Mouse (Mus musculus) kidney, adult 10 weeks (tissue): Measurements from ENCODE around the gene Aif1l. TPM values are rescaled to one million over a fixed set of nuclear protein-coding genes. Genes with fewer than 3 reads are reported as not detected.

ENCODE experiments used
- polyA plus RNA-seq: library from polyadenylated mRNA; stranded (reverse); fragments of 350-450 nt; fragmentation: Illumina TruSeq; extraction: RNeasy Lipid Tissue Mini Kit (QIAGEN cat#74804); gene quantifications from one replicate; pipeline ENCODE4 v1.2.3, GENCODE M21; 2014; ENCODE audit warnings: low read depth, low replicate concordance

Gene Aif1l
- 155 TPM for polyA plus RNA-seq

GRCm38 (mm10) chr2:31950058-31950871 is at the start of gene Aif1l:
Gene Aif1l, plus strand, starts transcription at chr2:31950139.

GRCm38 (mm10) chr2:31974141-31974808 is 24.3 kb downstream of the Aif1l start, which contains the start of gene Nup214:
Gene Nup214, plus strand, starts transcription at chr2:31974436.

Other genes with a start within 250 kb of the Aif1l start
- gene Qrfp, start 139.6 kb upstream of the Aif1l start, polyA plus RNA-seq, result not detected
- gene Fibcd1, start 104.1 kb upstream of the Aif1l start, polyA plus RNA-seq, result not detected
- 0.89 TPM for gene Lamc3, start 62.8 kb upstream of the Aif1l start, polyA plus RNA-seq
- gene Nup214, start 24.3 kb downstream of the Aif1l start, polyA plus RNA-seq, result 41.7 TPM
- 0.40 TPM for gene Fam78a, start 134.7 kb downstream of the Aif1l start, polyA plus RNA-seq
- not detected for gene Plpp7, start 145.4 kb downstream of the Aif1l start, polyA plus RNA-seq
- gene Prrc2b, start 200.9 kb downstream of the Aif1l start, polyA plus RNA-seq, result 21.5 TPM